Mouse (Mus musculus) testis, adult 2 months (tissue): Measurements from ENCODE around the gene Smim27.

ENCODE experiments used
- CTCF ChIP-seq: fragments of 200-500 bp; IDR thresholded peaks from 2 replicates; pipeline ENCODE4 v1.5.1; 2012; ENCODE audit warnings: low read depth, mild to moderate bottlenecking, inconsistent platforms, low read length, moderate library complexity; ENCODE audit not compliant: control insufficient read depth, insufficient read depth, insufficient replicate concordance
- POLR2A ChIP-seq: fragments of 200-500 bp; IDR thresholded peaks from 2 replicates; pipeline ENCODE4 v1.6.1; 2012; ENCODE audit warnings: low read depth, mild to moderate bottlenecking, inconsistent platforms, low read length, moderate library complexity; ENCODE audit not compliant: control insufficient read depth

- TF ChIP-seq CTCF: no peak
- no peak for TF ChIP-seq POLR2A
Measured at GRCm38 (mm10) chr4:40221004-40221760, 48.2 kb upstream of the Smim27 start.
